Mouse (Mus musculus) T-cell, adult 2 months (primary cell): ENCODE measurements around the gene Tnk2.

Experiments used
- DNase-seq: peaks from one replicate; pipeline ENCODE4 v3.0.0; 2022; ENCODE audit warnings: low spot score

Gene Tnk2

GRCm38 (mm10) chr16:32713556-32713955 is 69.9 kb downstream of the Tnk2 start:
- no peak for DNase-seq

GRCm38 (mm10) chr16:32715364-32715763 is 71.7 kb downstream of the Tnk2 start:
- no peak for DNase-seq

- DNase-seq, result no peak
Observed at GRCm38 (mm10) chr16:32723163-32723562, 79.5 kb downstream of the Tnk2 start.

GRCm38 (mm10) chr16:32723767-32724166 is 80.1 kb downstream of the Tnk2 start:
- no peak for DNase-seq

- no peak for DNase-seq
Observed at GRCm38 (mm10) chr16:32724259-32724658, 80.6 kb downstream of the Tnk2 start.

GRCm38 (mm10) chr16:32726501-32726900 is 82.8 kb downstream of the Tnk2 start:
- no peak for DNase-seq

- DNase-seq, result no peak
Observed at GRCm38 (mm10) chr16:32728240-32728639, 84.6 kb downstream of the Tnk2 start.

- no peak for DNase-seq
Observed at GRCm38 (mm10) chr16:32728730-32729129, 85.1 kb downstream of the Tnk2 start.
